In genomic region chr2:168628787-168629186, GRCm38 (mm10) we compare ENCODE assay signal across 9 mouse cellular contexts. TPM values are rescaled to one million over a fixed set of nuclear protein-coding genes. Genes with fewer than 3 reads are reported as not detected.
DNase-seq lines count a peak whose midpoint lies in the region; ATAC-seq and TF ChIP-seq lines count a peak whose summit lies in the region.
"Had no signal": no experiment of that assay in that cellular context is flagged by ENCODE, and none has a peak within 500 bp of the region (broad histone marks: within the 10 kb centered on the region; RNA-seq: fewer than 3 reads in every experiment).

No protein-coding gene starts in this region.

- H3K9ac ChIP-seq in heart, embryonic 11.5 days (ENCODE audit: low read depth, low read length): no peak overlapping the region
- H3K9ac ChIP-seq in midbrain, postnatal 0 days (replicated peaks; ENCODE audit: low read length, poor library complexity, severe bottlenecking): no peak overlapping the region

- TF ChIP-seq CTCF in midbrain, postnatal 0 days (IDR thresholded peaks at IDR 0.05): peak; percentile 97
- peak; percentile 97 for TF ChIP-seq CTCF in spleen, adult 2 months (IDR thresholded peaks at IDR 0.05; ENCODE audit: extremely low read depth, insufficient read depth, insufficient read length, insufficient replicate concordance)

- peaks cover 38% of the 10 kb centered on the region for H3K27me3 ChIP-seq in heart, embryonic 11.5 days (ENCODE audit: control insufficient read depth, insufficient read depth, low read length)
- H3K27me3 ChIP-seq in midbrain, postnatal 0 days (ENCODE audit: insufficient read depth, low read length): no peaks in the 10 kb centered on the region
- H3K27me3 ChIP-seq in spleen, adult 2 months (ENCODE audit: control insufficient read depth, insufficient read depth, low read length): no peaks in the 10 kb centered on the region

- intact Hi-C loops in gastrocnemius, postnatal 14 days (cut with DNase I; ENCODE audit: low total_unique reads): no loop called here
- intact Hi-C loops in left cerebral cortex, postnatal 4 days (cut with DNase I): loop anchor here (2.0 to 5.0 kb wide), 2 partner anchors 160 to 376 kb away; no protein-coding TSS in a partner anchor

- WGBS in heart, embryonic 11.5 days (ENCODE audit: insufficient replicate concordance): 28% methylated on average over 8 of the region's 8 CpGs
- WGBS in midbrain, postnatal 0 days: 19% methylated on average over 8 of the region's 8 CpGs
- 29% methylated on average over 8 of the region's 8 CpGs for WGBS in spleen, adult 2 months

- no peak overlapping the region for H3K4me2 ChIP-seq in heart, embryonic 11.5 days
- H3K4me2 ChIP-seq in midbrain, postnatal 0 days (ENCODE audit: low read depth, low read length, poor library complexity, severe bottlenecking): no peak overlapping the region

- peaks cover 12% of the 10 kb centered on the region for H3K4me1 ChIP-seq in heart, embryonic 11.5 days (ENCODE audit: control insufficient read depth, insufficient read depth, low read length)
- peaks cover 6% of the 10 kb centered on the region; the same call in 1 of the 2 replicates for H3K4me1 ChIP-seq in midbrain, postnatal 0 days (ENCODE audit: insufficient read depth, low read length)
- H3K4me1 ChIP-seq in spleen, adult 2 months (ENCODE audit: control insufficient read depth, insufficient read depth, insufficient read length): no peaks in the 10 kb centered on the region

- H3K27ac ChIP-seq in heart, embryonic 11.5 days (ENCODE audit: low read depth, low read length): no peak overlapping the region
- H3K27ac ChIP-seq in midbrain, postnatal 0 days (ENCODE audit: low read depth, low read length): no peak overlapping the region
- H3K27ac ChIP-seq in spleen, adult 2 months (ENCODE audit: insufficient read depth, low read length): no peak overlapping the region

- no peak overlapping the region for H3K4me3 ChIP-seq in heart, embryonic 11.5 days (ENCODE audit: low read depth, low read length)
- no peak overlapping the region for H3K4me3 ChIP-seq in midbrain, postnatal 0 days (ENCODE audit: low read depth, low read length)
- H3K4me3 ChIP-seq in spleen, adult 2 months (ENCODE audit: extremely low read depth, insufficient read depth, insufficient read length): no peak overlapping the region

- peak; percentile 97 for DNase-seq in heart, adult 11 months
- DNase-seq in gastrocnemius, postnatal 14 days: peak; percentile 84
- peak; percentile 51 for DNase-seq in kidney, adult 11 months
- peak; percentile 87 for DNase-seq in left cerebral cortex, postnatal 4 days
- DNase-seq in midbrain, postnatal 0 days (ENCODE audit: low spot score): peak; percentile 82
- DNase-seq in spleen, adult 2 months (ENCODE audit: low read depth in 1 of 2, low spot score in 2 of 2): peak; percentile 39 to 76

- no peak for ATAC-seq in heart, embryonic 11.5 days (replicated peaks; ENCODE audit: insufficient number of reproducible peaks, low FRiP score, low TSS enrichment)
- peak; percentile 84 for ATAC-seq in common myeloid progenitor, adult 5-6 weeks (replicated peaks; ENCODE audit: low read depth, poor library complexity, severe bottlenecking)
- ATAC-seq in midbrain, postnatal 0 days (ENCODE audit: low FRiP score): peak; percentile 47; the same call in 1 of the 2 replicates

- no peak for TF ChIP-seq POLR2A in spleen, adult 2 months (IDR thresholded peaks at IDR 0.05; ENCODE audit: low read depth, low read length)

- no peaks in the 10 kb centered on the region for H3K36me3 ChIP-seq in heart, embryonic 11.5 days (ENCODE audit: control insufficient read depth, insufficient read depth, low read length)
- H3K36me3 ChIP-seq in midbrain, postnatal 0 days (ENCODE audit: insufficient read depth, low read length): peaks cover 10% of the 10 kb centered on the region
- H3K36me3 ChIP-seq in spleen, adult 2 months (ENCODE audit: control insufficient read depth, insufficient read depth, low read length): no peaks in the 10 kb centered on the region
- H3K36me3 ChIP-seq: G1E had no signal

- 0 out of 2 replicates have a peak, but pooled peaks cover 3% of the 10 kb centered on the region for H3K9me3 ChIP-seq in heart, embryonic 11.5 days (replicated peaks; ENCODE audit: control insufficient read depth, low read length)
- no peaks in the 10 kb centered on the region for H3K9me3 ChIP-seq in midbrain, postnatal 0 days (ENCODE audit: low read length)

RNA-seq across cellular contexts. Expression of gene Nfatc2, which starts 27.3 kb away (rescaled TPM):
- 4.2 and 4.6 TPM in 2 replicates for polyA plus RNA-seq in heart, embryonic 11.5 days (2014; fragmentation: Nextera tagmentation; extraction: Ambion mirVana)
- 1.3 TPM in 2 replicates for total RNA-seq in common myeloid progenitor, adult 5-6 weeks (2017)
- 1 to 10 TPM; 6.5 to 7.5 TPM for total RNA-seq in gastrocnemius, postnatal 14 days (2021)
- 1 to 10 TPM; 6.0 to 6.2 TPM for total RNA-seq in left cerebral cortex, postnatal 4 days (2021)
- total RNA-seq in midbrain, postnatal 0 days (2014; rRNA removed): 5.1 and 6.4 TPM in 2 replicates
- polyA plus RNA-seq in midbrain, postnatal 0 days (2015; fragmentation: Nextera tagmentation; extraction: Ambion mirVana): 7.3 and 8.2 TPM in 2 replicates
- polyA plus RNA-seq in spleen, adult 2 months (2012; rRNA removed): 14.9 and 15.3 TPM in 2 replicates
- polyA plus RNA-seq: G1E had no signal
